Mouse (Mus musculus) midbrain, postnatal 0 days (tissue): Measurements from ENCODE around the gene Zc3h4. TPM values are rescaled to one million over a fixed set of nuclear protein-coding genes. Genes with fewer than 3 reads are reported as not detected.

ENCODE experiments used
- ATAC-seq: fragments of 200-750 bp; cut with Nextera tagmentation; 2 replicates; pipeline ENCODE4 v1.8.0; 2017; ENCODE audit warnings: moderate number of reproducible peaks, mild to moderate bottlenecking, moderate TSS enrichment, moderate library complexity; ENCODE audit not compliant: low FRiP score
- DNase-seq: peaks from one replicate; pipeline ENCODE4 v3.0.0-alpha.2; 2015; ENCODE audit warnings: low spot score
- H3K27ac ChIP-seq: fragments of 300-500 bp; sonication (generic); 2 replicates; pipeline ENCODE4 v1.5.1; 2014; ENCODE audit warnings: low read depth, mild to moderate bottlenecking, low read length, mixed read lengths
- H3K27me3 ChIP-seq: fragments of 300-500 bp; sonication (generic); 2 replicates; pipeline ENCODE4 v1.6.1; 2014; ENCODE audit warnings: low read length, control low read depth, mixed read lengths; ENCODE audit not compliant: insufficient read depth
- H3K36me3 ChIP-seq: fragments of 300-500 bp; sonication (generic); 2 replicates; pipeline ENCODE4 v1.6.1; 2014; ENCODE audit warnings: low read length, control low read depth, mixed read lengths; ENCODE audit not compliant: insufficient read depth
- H3K4me1 ChIP-seq: fragments of 300-500 bp; sonication (generic); 2 replicates; pipeline ENCODE4 v1.6.1; 2014; ENCODE audit warnings: mild to moderate bottlenecking, control low read depth, antibody characterized with exemption, low read length, mixed read lengths; ENCODE audit not compliant: insufficient read depth
- H3K4me2 ChIP-seq: fragments of 300-500 bp; sonication (generic); 2 replicates; pipeline ENCODE4 v1.6.1; 2014; ENCODE audit warnings: low read depth, mild to moderate bottlenecking, low read length, mixed read lengths; ENCODE audit not compliant: poor library complexity, severe bottlenecking
- H3K4me3 ChIP-seq: fragments of 300-500 bp; sonication (generic); 2 replicates; pipeline ENCODE4 v1.5.1; 2014; ENCODE audit warnings: low read depth, mild to moderate bottlenecking, low read length, moderate library complexity
- H3K9ac ChIP-seq: fragments of 300-500 bp; sonication (generic); replicated peaks from 2 replicates; pipeline ENCODE4 v1.6.1; 2014; ENCODE audit warnings: mild to moderate bottlenecking, low read length, moderate library complexity, mixed read lengths; ENCODE audit not compliant: poor library complexity, severe bottlenecking
- H3K9me3 ChIP-seq: fragments of 300-500 bp; sonication (generic); 2 replicates; pipeline ENCODE4 v1.6.1; 2016; ENCODE audit warnings: low read length, control low read depth
- CTCF ChIP-seq: IDR thresholded peaks from 2 replicates; pipeline ENCODE4 v1.5.1; 2016; ENCODE audit warnings: antibody characterized with exemption, mild to moderate bottlenecking
- WGBS: fragments of 180-500 bp; shearing (Covaris S2); extraction: QIAGEN DNeasy Blood & Tissue Kit; methylation state at CpG from one replicate; pipeline ENCODE4 v1.1.7; 2014; 5-methylcytosine and 5-hydroxymethylcytosine counted together
- polyA plus RNA-seq: library from polyadenylated mRNA; unstranded; fragments of >200 nt; fragmentation: Nextera tagmentation; extraction: Ambion mirVana; gene quantifications from 2 replicates; pipeline ENCODE4 v1.2.1, GENCODE M21; 2015
- total RNA-seq: library from RNA; depleted of rRNA; stranded (reverse); fragments of >200 nt; gene quantifications from 2 replicates; pipeline ENCODE4 v1.2.3, GENCODE M21; 2014

Gene Zc3h4
- total and polyA plus RNA-seq, 2 experiments from 2014 or later: 9.7 to 41.1 TPM

DNA sequence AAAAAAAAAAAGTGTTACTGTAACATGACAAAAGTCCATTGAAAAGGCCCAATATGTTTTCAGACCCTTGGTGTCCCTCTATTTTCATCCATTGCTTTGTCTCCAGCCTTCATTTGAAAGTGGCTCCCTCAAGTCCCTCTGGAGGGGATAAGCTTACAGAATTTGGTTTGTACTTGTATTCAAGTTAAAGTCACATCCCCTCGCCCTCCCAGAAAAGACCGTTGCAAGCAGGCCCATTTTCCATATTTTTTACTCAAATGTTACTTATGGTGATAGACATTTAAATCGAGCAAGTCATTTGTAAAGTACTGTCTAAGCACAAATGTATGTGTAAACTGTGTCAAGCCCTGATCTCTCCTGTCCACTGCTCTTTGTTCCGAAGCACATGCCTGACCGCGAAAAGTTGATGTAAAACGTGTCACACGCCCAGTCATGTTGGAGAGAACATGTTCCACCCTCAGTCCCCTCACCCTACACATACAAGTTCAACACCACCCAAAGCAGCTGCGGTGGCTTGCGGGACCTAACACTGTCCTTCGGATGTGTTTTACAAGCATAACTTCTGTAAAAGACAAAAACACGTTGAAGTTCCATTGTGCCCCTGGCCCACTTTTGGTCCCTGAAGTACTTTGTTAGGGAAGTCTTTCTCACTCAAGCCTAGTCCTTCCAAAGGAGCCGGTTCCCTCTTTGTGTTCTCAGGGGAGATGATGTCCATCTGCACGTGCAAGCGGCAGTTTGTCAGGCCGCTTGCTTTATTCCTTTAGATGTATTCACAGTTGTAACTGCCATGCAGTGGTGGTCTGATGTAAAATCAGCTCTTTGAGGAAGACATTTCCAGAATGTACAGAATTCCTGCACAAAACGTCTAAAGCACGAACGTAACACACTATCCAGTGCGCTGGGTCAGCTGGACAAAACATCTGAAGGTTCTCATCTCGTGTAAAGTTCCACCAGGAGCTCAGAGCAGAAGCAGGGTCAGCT lies 2.5 kb downstream of the Zc3h4 start:
- peak overlapping the region; percentile 83 for H3K4me2 ChIP-seq
- ATAC-seq (no peak), DNase-seq (peak; percentile 41)
- H3K36me3 ChIP-seq: no peaks in the 10 kb centered on the region
- no peak for TF ChIP-seq CTCF
- H3K9ac ChIP-seq: peak overlapping the region; percentile 100
- no peaks in the 10 kb centered on the region for H3K27me3 ChIP-seq
- 13% methylated on average over 21 of the region's 21 CpGs for WGBS
- peak overlapping the region; percentile 100 for H3K27ac ChIP-seq
- peaks cover 9% of the 10 kb centered on the region; the same call in 1 of the 2 replicates for H3K4me1 ChIP-seq
- peak overlapping the region; percentile 96 for H3K4me3 ChIP-seq
- H3K9me3 ChIP-seq: no peaks in the 10 kb centered on the region

DNA sequence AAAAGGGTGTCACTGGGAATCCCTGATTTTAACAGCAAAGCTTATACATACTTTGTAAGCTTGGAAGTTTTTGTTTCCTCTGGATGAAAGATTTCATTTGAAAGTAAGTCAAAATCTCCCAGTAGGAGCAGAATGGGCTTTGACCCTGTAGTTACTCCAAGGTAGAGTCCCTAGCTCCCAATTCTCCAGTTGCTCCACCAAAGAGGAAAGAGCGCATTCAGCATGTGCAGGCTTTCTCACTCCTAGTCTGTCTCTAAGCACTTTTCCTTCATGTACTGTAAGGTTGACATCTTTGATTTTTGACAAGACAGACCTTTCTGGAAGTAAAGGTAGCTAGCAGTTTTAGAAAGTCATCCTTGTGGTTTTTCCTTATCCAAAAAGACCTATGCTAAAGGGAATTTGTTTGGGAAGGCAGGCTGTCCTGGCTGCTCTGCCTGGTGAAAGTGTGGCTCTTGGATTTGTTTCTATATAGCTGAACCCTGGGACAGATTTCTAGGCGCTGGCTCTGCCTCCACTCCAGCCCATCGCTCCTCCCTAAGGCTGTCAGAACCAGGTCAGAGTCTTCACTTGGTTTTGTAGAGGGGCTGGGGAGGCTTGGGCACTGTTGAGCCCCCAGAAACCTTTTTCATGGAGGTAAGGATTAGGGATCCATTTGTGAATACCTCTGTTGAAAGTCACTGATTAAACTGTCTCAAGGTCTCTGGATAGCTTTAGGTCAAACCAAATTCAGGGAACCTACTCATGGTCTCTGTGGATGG lies 3.8 kb downstream of the Zc3h4 start:
- no peak for ATAC-seq
- no peak for DNase-seq
- TF ChIP-seq CTCF: no peak
- Histone ChIP-seq H3K27ac (peak overlapping the region; percentile 67), H3K36me3 (no peaks in the 10 kb centered on the region), H3K4me3 (no peak overlapping the region), H3K4me1 (peaks cover 9% of the 10 kb centered on the region; the same call in 1 of the 2 replicates), H3K9ac (0 out of 2 replicates have a peak overlapping the region, but pooled peaks have one; percentile 34), H3K27me3 (no peaks in the 10 kb centered on the region), H3K9me3 (no peaks in the 10 kb centered on the region), H3K4me2 (no peak overlapping the region)
- 75% methylated on average over 3 of the region's 3 CpGs for WGBS

GRCm38 (mm10) chr7:16405073-16405455 lies 4.4 kb downstream of the Zc3h4 start:
- H3K9ac ChIP-seq: no peak overlapping the region
- ATAC-seq: no peak
- no peaks in the 10 kb centered on the region for H3K36me3 ChIP-seq
- H3K4me3 ChIP-seq: no peak overlapping the region
- no peak for TF ChIP-seq CTCF
- H3K4me1 ChIP-seq: peaks cover 9% of the 10 kb centered on the region; the same call in 1 of the 2 replicates
- DNase-seq: no peak
- no peaks in the 10 kb centered on the region for H3K27me3 ChIP-seq
- WGBS: 71% methylated on average over 2 of the region's 2 CpGs
- H3K27ac ChIP-seq: peak overlapping the region; percentile 67
- H3K9me3 ChIP-seq: no peaks in the 10 kb centered on the region
- H3K4me2 ChIP-seq: no peak overlapping the region

GRCm38 (mm10) chr7:16405516-16406351 lies 5.0 kb downstream of the Zc3h4 start:
- peaks cover 9% of the 10 kb centered on the region; the same call in 1 of the 2 replicates for H3K4me1 ChIP-seq
- no peak overlapping the region for H3K4me3 ChIP-seq
- DNase-seq (no peak), ATAC-seq (no peak)
- H3K9me3 ChIP-seq: no peaks in the 10 kb centered on the region
- H3K4me2 ChIP-seq: peak overlapping the region; percentile 9; the same call in 1 of the 2 replicates
- H3K36me3 ChIP-seq: no peaks in the 10 kb centered on the region
- no peaks in the 10 kb centered on the region for H3K27me3 ChIP-seq
- WGBS: 66% methylated on average over 11 of the region's 11 CpGs
- TF ChIP-seq CTCF: no peak
- peak overlapping the region; percentile 9; the same call in 1 of the 2 replicates for H3K9ac ChIP-seq
- H3K27ac ChIP-seq: peak overlapping the region; percentile 67

DNA sequence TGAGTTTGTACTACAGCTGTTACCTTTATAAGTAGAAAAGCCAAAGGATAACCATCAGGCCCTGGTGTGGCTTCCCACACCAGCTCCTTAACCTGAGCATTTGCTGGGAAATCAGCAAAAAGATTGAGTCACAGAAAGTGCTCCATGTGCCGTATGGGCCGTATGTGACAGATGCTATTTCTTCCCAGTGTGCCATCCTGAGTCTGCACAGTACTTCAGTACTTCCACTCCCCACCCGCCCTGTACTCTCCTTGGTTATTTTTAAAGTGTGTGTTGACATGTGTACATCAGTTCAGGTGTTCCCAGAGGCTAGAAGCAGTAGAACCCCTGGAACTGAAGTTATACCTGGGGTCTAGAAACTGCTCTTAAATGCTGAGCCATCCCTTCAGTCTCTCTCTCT lies 6.3 kb downstream of the Zc3h4 start:
- no peaks in the 10 kb centered on the region for H3K27me3 ChIP-seq
- DNase-seq (no peak), ATAC-seq (no peak)
- H3K9ac ChIP-seq: no peak overlapping the region
- H3K36me3 ChIP-seq: no peaks in the 10 kb centered on the region
- peaks cover 9% of the 10 kb centered on the region; the same call in 1 of the 2 replicates for H3K4me1 ChIP-seq
- H3K4me3 ChIP-seq: no peak overlapping the region
- no peak overlapping the region for H3K27ac ChIP-seq
- no peak for TF ChIP-seq CTCF
- no peaks in the 10 kb centered on the region for H3K9me3 ChIP-seq
- no peak overlapping the region for H3K4me2 ChIP-seq
- WGBS: 95% methylated on average over 3 of the region's 3 CpGs
